Mouse (Mus musculus): ENCODE results near the gene Spg11. TPM values are rescaled to one million over a fixed set of nuclear protein-coding genes. Genes with fewer than 3 reads are reported as not detected.

The Spg11 gene
- polyA plus RNA-seq, 1 experiment: 21.0 TPM

DNA sequence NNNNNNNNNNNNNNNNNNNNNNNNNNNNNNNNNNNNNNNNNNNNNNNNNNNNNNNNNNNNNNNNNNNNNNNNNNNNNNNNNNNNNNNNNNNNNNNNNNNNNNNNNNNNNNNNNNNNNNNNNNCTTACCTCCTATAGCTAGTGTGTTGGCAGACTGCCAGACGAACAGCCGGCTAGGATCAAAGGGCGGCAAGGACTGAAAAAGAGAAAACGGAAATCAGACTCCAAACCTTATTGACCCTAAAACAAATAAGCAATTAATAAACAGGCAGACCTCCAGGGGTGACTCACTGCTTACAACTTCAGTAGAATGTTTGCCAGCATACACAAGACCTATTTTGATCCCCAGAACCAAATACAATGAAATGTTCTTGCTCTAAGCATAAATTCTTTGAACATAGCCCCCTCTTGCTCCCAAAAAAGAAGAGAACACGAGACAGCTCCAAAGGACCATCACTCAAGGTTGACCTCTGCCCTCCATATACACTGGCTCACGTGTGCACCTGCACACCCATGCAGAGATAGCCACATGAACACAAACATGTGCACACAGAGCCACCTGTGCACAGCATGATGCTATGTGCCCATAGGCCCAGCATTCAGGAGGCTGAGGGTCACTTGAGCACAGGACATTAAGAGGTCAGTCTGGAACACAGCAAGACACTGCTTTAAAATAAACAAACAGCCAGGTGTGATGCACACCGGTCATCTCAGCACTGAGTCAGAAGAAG lies 36.3 kb downstream of the Spg11 start:
- TF ChIP-seq CTCF (IDR thresholded peaks at IDR 0.05; ENCODE audit: borderline replicate concordance, insufficient read depth, low read length) (no peak), POLR2A (IDR thresholded peaks at IDR 0.05; ENCODE audit: low read depth, low read length) (no peak)
- Histone ChIP-seq H3K4me1 (ENCODE audit: control insufficient read depth, insufficient read depth, low read length) (no peaks in the 10 kb centered on the region), H3K4me3 (ENCODE audit: insufficient read depth, low read length) (no peak overlapping the region), H3K27ac (ENCODE audit: insufficient read depth, low read length) (no peak overlapping the region)

GRCm38 (mm10) chr2:122069922-122070321 lies 48.3 kb downstream of the Spg11 start:
- H3K4me1 ChIP-seq (ENCODE audit: control insufficient read depth, insufficient read depth, low read length): no peaks in the 10 kb centered on the region
- TF ChIP-seq POLR2A (IDR thresholded peaks at IDR 0.05; ENCODE audit: low read depth, low read length): no peak
- TF ChIP-seq CTCF (IDR thresholded peaks at IDR 0.05; ENCODE audit: borderline replicate concordance, insufficient read depth, low read length): 0 out of 2 replicates have a peak, but pooled peaks have one; percentile 8
- H3K27ac ChIP-seq (ENCODE audit: insufficient read depth, low read length): no peak overlapping the region
- no peak overlapping the region for H3K4me3 ChIP-seq (ENCODE audit: insufficient read depth, low read length)

DNA sequence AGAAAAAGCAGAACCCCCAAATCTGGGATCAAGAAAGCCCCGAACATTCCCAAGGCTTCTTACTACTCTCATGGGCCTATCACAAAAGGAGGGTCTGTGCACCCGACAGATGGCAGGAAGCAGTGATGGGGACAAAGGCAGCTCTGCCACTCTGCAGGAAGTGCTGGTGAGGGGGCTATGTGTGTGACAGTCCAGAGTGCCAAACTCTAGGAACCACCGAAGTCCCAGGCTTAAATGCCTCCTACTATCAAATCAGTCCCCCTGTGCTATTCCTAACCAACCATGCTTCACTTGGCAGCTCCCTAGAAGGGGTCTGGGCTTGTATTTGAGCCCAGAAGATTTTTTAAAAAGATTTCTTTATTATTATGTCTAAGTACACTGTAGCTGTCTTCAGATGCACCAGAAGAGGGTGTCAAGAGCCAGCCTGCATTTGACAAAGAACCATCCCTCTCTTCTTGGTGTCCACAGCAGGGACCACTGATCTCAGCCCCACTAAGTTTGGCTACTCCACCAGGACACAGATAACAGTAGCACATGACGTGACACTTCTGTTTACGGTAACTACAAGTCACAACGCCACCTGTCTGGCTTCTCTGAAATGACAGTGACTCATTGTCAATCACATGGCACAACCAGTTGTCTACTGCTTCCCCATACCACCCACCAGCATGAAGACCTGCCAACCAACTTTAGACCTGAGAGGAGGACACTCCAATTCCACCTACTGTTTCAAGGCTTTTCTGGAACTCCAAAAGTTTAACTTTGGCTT lies 48.9 kb downstream of the Spg11 start:
- Histone ChIP-seq H3K27ac (ENCODE audit: insufficient read depth, low read length) (no peak overlapping the region), H3K4me3 (ENCODE audit: insufficient read depth, low read length) (no peak overlapping the region), H3K4me1 (ENCODE audit: control insufficient read depth, insufficient read depth, low read length) (no peaks in the 10 kb centered on the region)
- no peak for TF ChIP-seq CTCF (IDR thresholded peaks at IDR 0.05; ENCODE audit: borderline replicate concordance, insufficient read depth, low read length)
- TF ChIP-seq POLR2A (IDR thresholded peaks at IDR 0.05; ENCODE audit: low read depth, low read length): no peak

DNA sequence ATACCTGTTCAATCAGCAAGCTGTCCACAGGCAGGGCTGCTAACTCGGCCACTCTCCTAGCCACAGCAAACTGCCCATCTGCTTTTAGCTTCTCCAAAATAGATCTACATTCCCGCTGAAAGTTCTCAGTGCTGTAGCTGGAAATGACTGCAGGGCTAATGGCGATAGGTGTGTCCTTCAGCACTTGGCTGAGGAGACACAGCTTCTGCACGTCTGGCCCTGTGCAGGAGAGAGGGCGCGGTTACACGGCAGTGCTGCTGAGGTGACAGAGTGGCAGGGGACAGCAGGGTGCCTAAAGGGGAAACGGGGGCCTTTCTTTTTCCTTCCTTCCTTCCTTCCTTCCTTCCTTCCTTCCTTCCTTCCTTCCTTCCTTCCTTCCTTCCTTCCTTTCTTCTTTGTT lies 51.9 kb downstream of the Spg11 start:
- Histone ChIP-seq H3K4me1 (ENCODE audit: control insufficient read depth, insufficient read depth, low read length) (no peaks in the 10 kb centered on the region), H3K4me3 (ENCODE audit: insufficient read depth, low read length) (no peak overlapping the region), H3K27ac (ENCODE audit: insufficient read depth, low read length) (no peak overlapping the region)
- TF ChIP-seq POLR2A (IDR thresholded peaks at IDR 0.05; ENCODE audit: low read depth, low read length) (no peak), CTCF (IDR thresholded peaks at IDR 0.05; ENCODE audit: borderline replicate concordance, insufficient read depth, low read length) (no peak)

GRCm38 (mm10) chr2:122065200-122065969 lies 52.8 kb downstream of the Spg11 start:
- Histone ChIP-seq H3K4me3 (ENCODE audit: insufficient read depth, low read length) (no peak overlapping the region), H3K27ac (ENCODE audit: insufficient read depth, low read length) (no peak overlapping the region), H3K4me1 (ENCODE audit: control insufficient read depth, insufficient read depth, low read length) (no peaks in the 10 kb centered on the region)
- peak; percentile 46 for TF ChIP-seq CTCF (IDR thresholded peaks at IDR 0.05; ENCODE audit: borderline replicate concordance, insufficient read depth, low read length)
- no peak for TF ChIP-seq POLR2A (IDR thresholded peaks at IDR 0.05; ENCODE audit: low read depth, low read length)

DNA sequence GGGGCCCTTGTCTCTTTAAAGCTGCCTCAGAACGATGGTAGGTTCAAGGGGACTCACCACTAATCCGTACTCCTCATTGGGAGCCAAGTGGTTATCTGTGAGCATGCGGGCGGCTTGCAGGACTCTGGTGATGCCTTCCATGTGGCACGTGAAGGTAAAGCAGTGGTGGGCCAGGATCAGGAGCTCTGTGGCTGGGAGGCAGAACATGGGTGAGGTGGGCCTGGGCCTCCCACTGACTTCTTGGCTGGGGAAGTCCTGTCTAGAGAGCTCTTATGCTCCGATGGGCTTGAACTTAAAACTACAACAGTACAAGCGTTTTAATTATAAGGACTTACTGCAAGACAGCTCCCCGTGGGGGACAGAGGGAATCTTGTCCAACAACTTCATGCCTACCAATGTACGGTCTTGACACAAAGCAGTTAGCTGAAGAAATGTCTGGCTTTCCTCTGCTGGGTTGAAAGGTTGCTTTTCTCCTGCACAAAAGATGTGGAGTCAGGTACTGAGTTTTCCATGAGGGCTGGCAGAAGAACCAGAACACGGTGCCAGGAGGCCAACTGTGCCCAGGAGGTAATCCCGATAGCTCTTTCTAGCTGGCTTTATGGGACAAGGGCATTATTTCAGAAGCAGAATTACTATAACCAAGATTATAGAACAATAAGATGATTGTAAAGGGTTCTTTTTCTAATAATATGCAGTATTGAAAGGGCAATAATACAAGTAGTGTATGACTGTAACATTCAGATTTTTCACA lies 58.6 kb downstream of the Spg11 start:
- Histone ChIP-seq H3K4me1 (ENCODE audit: control insufficient read depth, insufficient read depth, low read length) (no peaks in the 10 kb centered on the region), H3K27ac (ENCODE audit: insufficient read depth, low read length) (no peak overlapping the region), H3K4me3 (ENCODE audit: insufficient read depth, low read length) (no peak overlapping the region)
- TF ChIP-seq CTCF (IDR thresholded peaks at IDR 0.05; ENCODE audit: borderline replicate concordance, insufficient read depth, low read length) (no peak), POLR2A (IDR thresholded peaks at IDR 0.05; ENCODE audit: low read depth, low read length) (no peak)

DNA sequence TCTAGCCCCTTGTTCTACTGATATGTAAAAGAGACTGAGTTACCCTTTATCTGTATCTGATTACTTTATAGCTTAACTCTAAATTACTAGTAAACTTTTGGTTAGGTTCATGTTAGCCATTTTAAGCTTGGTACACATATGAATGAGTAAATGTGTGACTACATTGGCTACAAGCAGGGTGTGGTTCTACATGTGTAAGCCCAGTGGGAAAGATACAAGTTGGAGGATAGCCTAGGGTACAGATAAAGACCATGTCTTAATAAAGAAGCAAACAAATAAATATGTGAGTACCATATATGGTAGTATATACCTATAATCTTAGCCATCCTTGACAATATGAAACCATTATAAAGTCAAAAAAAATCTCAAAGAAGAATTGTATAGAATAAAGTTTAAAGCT lies 74.3 kb downstream of the Spg11 start:
- no peak overlapping the region for H3K27ac ChIP-seq (ENCODE audit: insufficient read depth, low read length)
- no peak overlapping the region for H3K4me3 ChIP-seq (ENCODE audit: insufficient read depth, low read length)
- no peaks in the 10 kb centered on the region for H3K4me1 ChIP-seq (ENCODE audit: control insufficient read depth, insufficient read depth, low read length)
- TF ChIP-seq POLR2A (IDR thresholded peaks at IDR 0.05; ENCODE audit: low read depth, low read length) (no peak), CTCF (IDR thresholded peaks at IDR 0.05; ENCODE audit: borderline replicate concordance, insufficient read depth, low read length) (no peak)

DNA sequence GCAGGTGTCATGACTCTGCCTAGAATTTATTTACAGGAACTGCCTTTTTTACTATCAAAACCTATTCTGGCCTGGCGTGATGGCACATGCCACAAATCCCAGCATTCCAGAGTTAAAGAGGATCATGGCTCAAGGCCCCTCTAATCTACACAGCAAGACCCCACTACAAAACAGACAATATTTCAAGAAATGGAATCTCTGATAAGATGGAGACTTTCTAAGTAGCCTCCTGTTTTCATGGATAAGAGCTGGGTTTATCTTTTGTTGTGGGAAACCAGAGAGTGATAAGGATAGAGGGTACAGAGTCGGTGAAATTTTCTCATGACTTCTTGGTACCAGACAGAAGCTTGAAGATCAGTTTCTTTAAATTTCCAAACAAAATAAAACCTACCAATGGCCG lies 82.1 kb downstream of the Spg11 start:
- no peak for TF ChIP-seq CTCF (IDR thresholded peaks at IDR 0.05; ENCODE audit: borderline replicate concordance, insufficient read depth, low read length)
- no peak for TF ChIP-seq POLR2A (IDR thresholded peaks at IDR 0.05; ENCODE audit: low read depth, low read length)
- Histone ChIP-seq H3K4me1 (ENCODE audit: control insufficient read depth, insufficient read depth, low read length) (no peaks in the 10 kb centered on the region), H3K4me3 (ENCODE audit: insufficient read depth, low read length) (no peak overlapping the region)

DNA sequence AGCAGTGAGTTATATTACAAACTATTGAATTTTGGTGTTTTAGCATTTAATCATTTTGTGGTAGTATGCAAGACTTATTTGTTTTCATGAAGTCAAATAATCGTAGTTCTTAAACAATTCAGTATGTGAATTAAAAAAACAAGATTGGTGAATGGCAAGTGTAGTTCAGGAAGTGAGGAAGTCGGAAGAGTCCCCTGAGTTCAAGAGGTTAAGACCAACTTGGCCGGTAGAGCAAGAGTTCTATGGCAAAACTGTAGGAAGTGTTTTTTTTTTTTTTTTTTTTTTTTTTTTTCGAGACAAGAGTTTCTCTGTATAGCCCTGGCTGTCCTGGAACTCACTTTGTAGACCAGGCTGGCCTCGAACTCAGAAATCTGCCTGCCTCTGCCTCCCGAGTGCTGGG lies 86.2 kb downstream of the Spg11 start:
- H3K4me3 ChIP-seq (ENCODE audit: insufficient read depth, low read length): no peak overlapping the region
- TF ChIP-seq POLR2A (IDR thresholded peaks at IDR 0.05; ENCODE audit: low read depth, low read length) (no peak), CTCF (IDR thresholded peaks at IDR 0.05; ENCODE audit: borderline replicate concordance, insufficient read depth, low read length) (no peak)
- H3K27ac ChIP-seq (ENCODE audit: insufficient read depth, low read length): no peak overlapping the region
- no peaks in the 10 kb centered on the region for H3K4me1 ChIP-seq (ENCODE audit: control insufficient read depth, insufficient read depth, low read length)

More for the DNA sequence above, 82.1 kb downstream of the Spg11 start:
- H3K27ac ChIP-seq (ENCODE audit: insufficient read depth, low read length): no peak overlapping the region

Measured in embryonic fibroblast, embryonic 13.5 days (primary cell).